Mouse (Mus musculus): Measurements from ENCODE around the gene Hist1h2ah.
"Not testable (repeated sequence)": the region's sequence is repeated elsewhere in the genome, so short reads cannot be mapped to it uniquely, and the experiment has no call there.

The Hist1h2ah gene

GRCm38 (mm10) chr13:22035267-22036148, at the start of gene Hist1h2ah, which contains the start of gene Hist1h2bk:
Gene Hist1h2ah, minus strand, starts transcription at chr13:22035568.
Gene Hist1h2bk, plus strand, starts transcription at chr13:22035870.
- peak; percentile 93 for DNase-seq (ENCODE audit: inconsistent ontology term)

GRCm38 (mm10) chr13:22084140-22084539, 48.8 kb upstream of the Hist1h2ah start, which contains the start of gene Vmn1r188:
Gene Vmn1r188, plus strand, starts transcription at chr13:22084440.
- not testable (repeated sequence) for DNase-seq (ENCODE audit: inconsistent ontology term)

GRCm38 (mm10) chr13:22063468-22063867, 28.1 kb upstream of the Hist1h2ah start:
- no peak for DNase-seq (ENCODE audit: inconsistent ontology term)

GRCm38 (mm10) chr13:22061422-22061821, 26.1 kb upstream of the Hist1h2ah start:
- no peak for DNase-seq (ENCODE audit: inconsistent ontology term)

- DNase-seq (ENCODE audit: inconsistent ontology term) = no peak
Measured at GRCm38 (mm10) chr13:22053754-22054153, 18.4 kb upstream of the Hist1h2ah start.

- no peak for DNase-seq (ENCODE audit: inconsistent ontology term)
Measured at GRCm38 (mm10) chr13:22051523-22051859, 16.1 kb upstream of the Hist1h2ah start.

- DNase-seq (ENCODE audit: inconsistent ontology term) = peak; percentile 96
Measured at GRCm38 (mm10) chr13:22050591-22051522, 15.5 kb upstream of the Hist1h2ah start.

GRCm38 (mm10) chr13:22049737-22050440, 14.5 kb upstream of the Hist1h2ah start:
- DNase-seq (ENCODE audit: inconsistent ontology term) = peak; percentile 82

GRCm38 (mm10) chr13:22049041-22049440, 13.7 kb upstream of the Hist1h2ah start:
- DNase-seq (ENCODE audit: inconsistent ontology term) = no peak

GRCm38 (mm10) chr13:22045311-22045710, 9.9 kb upstream of the Hist1h2ah start:
- DNase-seq (ENCODE audit: inconsistent ontology term) = no peak

- no peak for DNase-seq (ENCODE audit: inconsistent ontology term)
Measured at GRCm38 (mm10) chr13:22044432-22045155, 9.2 kb upstream of the Hist1h2ah start.

GRCm38 (mm10) chr13:22043503-22044431, 8.4 kb upstream of the Hist1h2ah start:
- DNase-seq (ENCODE audit: inconsistent ontology term) = peak; percentile 76

- peak; percentile 100 for DNase-seq (ENCODE audit: inconsistent ontology term)
Measured at GRCm38 (mm10) chr13:22042568-22043502, 7.5 kb upstream of the Hist1h2ah start, which contains the start of the genes Hist1h2ag and Hist1h2bj. Gene Hist1h2ag, minus strand, starts transcription at chr13:22042944. Gene Hist1h2bj, plus strand, starts transcription at chr13:22043214.

GRCm38 (mm10) chr13:22041651-22042567, 6.5 kb upstream of the Hist1h2ah start:
- DNase-seq (ENCODE audit: inconsistent ontology term) = peak; percentile 65

GRCm38 (mm10) chr13:22041142-22041536, 5.8 kb upstream of the Hist1h2ah start, which contains the start of gene Hist1h4i:
Gene Hist1h4i, minus strand, starts transcription at chr13:22041362.
- DNase-seq (ENCODE audit: inconsistent ontology term) = peak; percentile 91

GRCm38 (mm10) chr13:22040464-22041141, 5.2 kb upstream of the Hist1h2ah start:
- DNase-seq (ENCODE audit: inconsistent ontology term) = peak; percentile 65

Data from Muller cell, postnatal 12 days (primary cell).